Mouse (Mus musculus): Measurements from ENCODE around the gene Mvb12b.

The Mvb12b gene

GRCm38 (mm10) chr2:33887328-33888099 lies at the start of gene Mvb12b:
Gene Mvb12b (minus strand): TSS chr2:33887946.
- Histone ChIP-seq H3K4me1 (replicated peaks; ENCODE audit: low read depth, low read length) (peaks cover 29% of the 10 kb centered on the region), H3K27me3 (ENCODE audit: insufficient read depth, low read length) (peaks cover 48% of the 10 kb centered on the region), H3K36me3 (ENCODE audit: insufficient read depth, low read length) (no peaks in the 10 kb centered on the region), H3K4me3 (replicated peaks; ENCODE audit: low read length) (peak within 1 kb of the TSS; percentile 79), H3K9me3 (ENCODE audit: low read length) (peaks cover 7% of the 10 kb centered on the region)
- no peak for TF ChIP-seq CTCF (conservative IDR thresholded peaks at IDR 0.05; ENCODE audit: low read length)
- no peak for TF ChIP-seq NANOG (IDR thresholded peaks at IDR 0.05; ENCODE audit: borderline replicate concordance, low read length)

- TF ChIP-seq CTCF (conservative IDR thresholded peaks at IDR 0.05; ENCODE audit: low read length): no peak
- Histone ChIP-seq H3K36me3 (ENCODE audit: insufficient read depth, low read length) (no peaks in the 10 kb centered on the region), H3K9me3 (ENCODE audit: low read length) (no peaks in the 10 kb centered on the region), H3K27me3 (ENCODE audit: insufficient read depth, low read length) (0 out of 2 replicates have a peak, but pooled peaks cover 5% of the 10 kb centered on the region), H3K4me3 (replicated peaks; ENCODE audit: low read length) (no peak overlapping the region), H3K4me1 (replicated peaks; ENCODE audit: low read depth, low read length) (no peaks in the 10 kb centered on the region)
These were observed 48.0 kb upstream of the Mvb12b start for GRCm38 (mm10) chr2:33935756-33936155.

GRCm38 (mm10) chr2:33933606-33934510 lies 46.1 kb upstream of the Mvb12b start:
- no peaks in the 10 kb centered on the region for H3K36me3 ChIP-seq (ENCODE audit: insufficient read depth, low read length)
- H3K4me3 ChIP-seq (replicated peaks; ENCODE audit: low read length): no peak overlapping the region
- H3K4me1 ChIP-seq (replicated peaks; ENCODE audit: low read depth, low read length): no peaks in the 10 kb centered on the region
- H3K9me3 ChIP-seq (ENCODE audit: low read length): no peaks in the 10 kb centered on the region
- TF ChIP-seq NANOG (IDR thresholded peaks at IDR 0.05; ENCODE audit: borderline replicate concordance, low read length) (no peak), CTCF (conservative IDR thresholded peaks at IDR 0.05; ENCODE audit: low read length) (no peak), POU5F1 (IDR thresholded peaks at IDR 0.05; ENCODE audit: borderline replicate concordance, low read length) (no peak)
- H3K27me3 ChIP-seq (ENCODE audit: insufficient read depth, low read length): 0 out of 2 replicates have a peak, but pooled peaks cover 6% of the 10 kb centered on the region

GRCm38 (mm10) chr2:33931161-33931560 lies 43.4 kb upstream of the Mvb12b start:
- TF ChIP-seq NANOG (IDR thresholded peaks at IDR 0.05; ENCODE audit: borderline replicate concordance, low read length): no peak
- TF ChIP-seq POU5F1 (IDR thresholded peaks at IDR 0.05; ENCODE audit: borderline replicate concordance, low read length): no peak
- no peaks in the 10 kb centered on the region for H3K9me3 ChIP-seq (ENCODE audit: low read length)
- H3K4me3 ChIP-seq (replicated peaks; ENCODE audit: low read length): no peak overlapping the region
- H3K27me3 ChIP-seq (ENCODE audit: insufficient read depth, low read length): peaks cover 11% of the 10 kb centered on the region
- H3K36me3 ChIP-seq (ENCODE audit: insufficient read depth, low read length): no peaks in the 10 kb centered on the region
- H3K4me1 ChIP-seq (replicated peaks; ENCODE audit: low read depth, low read length): no peaks in the 10 kb centered on the region

- Histone ChIP-seq H3K9me3 (ENCODE audit: low read length) (no peaks in the 10 kb centered on the region), H3K4me1 (replicated peaks; ENCODE audit: low read depth, low read length) (peaks cover 20% of the 10 kb centered on the region), H3K36me3 (ENCODE audit: insufficient read depth, low read length) (no peaks in the 10 kb centered on the region), H3K4me3 (replicated peaks; ENCODE audit: low read length) (no peak overlapping the region), H3K27me3 (ENCODE audit: insufficient read depth, low read length) (peaks cover 42% of the 10 kb centered on the region)
- TF ChIP-seq CTCF (conservative IDR thresholded peaks at IDR 0.05; ENCODE audit: low read length): no peak
- TF ChIP-seq POU5F1 (IDR thresholded peaks at IDR 0.05; ENCODE audit: borderline replicate concordance, low read length): no peak
- TF ChIP-seq NANOG (IDR thresholded peaks at IDR 0.05; ENCODE audit: borderline replicate concordance, low read length): no peak
These were observed 37.5 kb upstream of the Mvb12b start for GRCm38 (mm10) chr2:33925288-33925687.

GRCm38 (mm10) chr2:33923482-33923881 lies 35.7 kb upstream of the Mvb12b start:
- Histone ChIP-seq H3K9me3 (ENCODE audit: low read length) (no peaks in the 10 kb centered on the region), H3K4me1 (replicated peaks; ENCODE audit: low read depth, low read length) (peaks cover 27% of the 10 kb centered on the region), H3K27me3 (ENCODE audit: insufficient read depth, low read length) (peaks cover 42% of the 10 kb centered on the region), H3K4me3 (replicated peaks; ENCODE audit: low read length) (no peak overlapping the region), H3K36me3 (ENCODE audit: insufficient read depth, low read length) (no peaks in the 10 kb centered on the region)
- no peak for TF ChIP-seq NANOG (IDR thresholded peaks at IDR 0.05; ENCODE audit: borderline replicate concordance, low read length)

GRCm38 (mm10) chr2:33922466-33922865 lies 34.7 kb upstream of the Mvb12b start:
- TF ChIP-seq NANOG (IDR thresholded peaks at IDR 0.05; ENCODE audit: borderline replicate concordance, low read length) (no peak), POU5F1 (IDR thresholded peaks at IDR 0.05; ENCODE audit: borderline replicate concordance, low read length) (no peak), CTCF (conservative IDR thresholded peaks at IDR 0.05; ENCODE audit: low read length) (no peak)
- no peak overlapping the region for H3K4me3 ChIP-seq (replicated peaks; ENCODE audit: low read length)
- H3K27me3 ChIP-seq (ENCODE audit: insufficient read depth, low read length): peaks cover 42% of the 10 kb centered on the region
- no peaks in the 10 kb centered on the region for H3K36me3 ChIP-seq (ENCODE audit: insufficient read depth, low read length)
- H3K9me3 ChIP-seq (ENCODE audit: low read length): no peaks in the 10 kb centered on the region
- peaks cover 34% of the 10 kb centered on the region for H3K4me1 ChIP-seq (replicated peaks; ENCODE audit: low read depth, low read length)

GRCm38 (mm10) chr2:33919934-33920615 lies 32.3 kb upstream of the Mvb12b start:
- Histone ChIP-seq H3K36me3 (ENCODE audit: insufficient read depth, low read length) (no peaks in the 10 kb centered on the region), H3K4me3 (replicated peaks; ENCODE audit: low read length) (peak overlapping the region; percentile 64), H3K4me1 (replicated peaks; ENCODE audit: low read depth, low read length) (peaks cover 34% of the 10 kb centered on the region), H3K27me3 (ENCODE audit: insufficient read depth, low read length) (peaks cover 28% of the 10 kb centered on the region), H3K9me3 (ENCODE audit: low read length) (no peaks in the 10 kb centered on the region)
- TF ChIP-seq POU5F1 (IDR thresholded peaks at IDR 0.05; ENCODE audit: borderline replicate concordance, low read length) (no peak), CTCF (conservative IDR thresholded peaks at IDR 0.05; ENCODE audit: low read length) (no peak)

Measured in E14TG2a.4 (cell line).